In genomic region chr19:21723911-21724655, GRCm38 (mm10) we compare ENCODE assay signal across 10 mouse cellular contexts. TPM values are rescaled to one million over a fixed set of nuclear protein-coding genes. Genes with fewer than 3 reads are reported as not detected.
DNase-seq lines count a peak whose midpoint lies in the region; ATAC-seq lines count a peak whose summit lies in the region.
"Had no signal": no experiment of that assay in that cellular context is flagged by ENCODE, and none has a peak within 500 bp of the region (broad histone marks: within the 10 kb centered on the region; RNA-seq: fewer than 3 reads in every experiment).

No protein-coding gene starts in this region.

- no peaks in the 10 kb centered on the region for H3K36me3 ChIP-seq in hindbrain, embryonic 14.5 days (replicated peaks; ENCODE audit: control insufficient read depth, insufficient read depth)
- H3K36me3 ChIP-seq: kidney, embryonic 15.5 days had no signal

- peak overlapping the region; percentile 63 for H3K27ac ChIP-seq in hindbrain, embryonic 14.5 days
- H3K27ac ChIP-seq: kidney, embryonic 15.5 days had no signal

- no peaks in the 10 kb centered on the region for H3K27me3 ChIP-seq in hindbrain, embryonic 14.5 days (ENCODE audit: control insufficient read depth, insufficient read depth, low read length)
- H3K27me3 ChIP-seq: kidney, embryonic 15.5 days had no signal

- intact Hi-C loops in heart, postnatal 36 days (cut with DNase I), result no loop called here
- intact Hi-C loops in left cerebral cortex, postnatal 36 days (cut with DNase I), result loop anchor here (5.0 kb wide), 1 partner anchor 72 kb away; the partner anchor contains the start of genes 1110059E24Rik and Abhd17b

- no peak overlapping the region for H3K9ac ChIP-seq in hindbrain, embryonic 14.5 days
- H3K9ac ChIP-seq: kidney, embryonic 15.5 days had no signal

- no peak overlapping the region for H3K4me2 ChIP-seq in hindbrain, embryonic 14.5 days (replicated peaks)
- H3K4me2 ChIP-seq: kidney, embryonic 15.5 days had no signal

- DNase-seq in heart, adult 11 months, result peak; percentile 78
- DNase-seq in heart, postnatal 36 days, result no peak
- peak; percentile 62 for DNase-seq in hindbrain, embryonic 14.5 days (ENCODE audit: low spot score)
- peak; percentile 41 to 46 for DNase-seq in left cerebral cortex, postnatal 36 days (ENCODE audit: low spot score in 2 of 2)
- peak; percentile 45 for DNase-seq in right cerebral cortex, postnatal 25 days
- DNase-seq in kidney, postnatal 14 days, result no peak
- DNase-seq in thymus, adult 18-20 months, result no peak
- DNase-seq in adrenal gland, postnatal 4 days (ENCODE audit: low spot score in 2 of 2), result no peak
- DNase-seq: adrenal gland, postnatal 10 days had no signal

- H3K9me3 ChIP-seq in hindbrain, embryonic 14.5 days (ENCODE audit: control insufficient read depth, low read length), result no peaks in the 10 kb centered on the region
- H3K9me3 ChIP-seq: kidney, embryonic 15.5 days had no signal

- 32% methylated on average over 8 of the region's 8 CpGs for WGBS in hindbrain, embryonic 14.5 days

- no peak overlapping the region for H3K4me3 ChIP-seq in hindbrain, embryonic 14.5 days (replicated peaks; ENCODE audit: low read length)
- H3K4me3 ChIP-seq: kidney, embryonic 15.5 days had no signal

- H3K4me1 ChIP-seq in hindbrain, embryonic 14.5 days (replicated peaks; ENCODE audit: control insufficient read depth, insufficient read depth, low read length), result no peaks in the 10 kb centered on the region
- H3K4me1 ChIP-seq: kidney, embryonic 15.5 days had no signal

- ATAC-seq in hindbrain, embryonic 14.5 days (ENCODE audit: low FRiP score), result peak; percentile 95

RNA-seq across cellular contexts. Expression of gene Cemip2, which starts 54.1 kb away (rescaled TPM):
- 10 to 100 TPM; 12.2 to 14.0 TPM for total RNA-seq in heart, postnatal 36 days (2021)
- polyA plus RNA-seq in hindbrain, embryonic 14.5 days (2014; fragmentation: Nextera tagmentation; extraction: Ambion mirVana), result 26.4 and 26.8 TPM in 2 replicates
- total RNA-seq in left cerebral cortex, postnatal 36 days (2021), result 10 to 100 TPM; 12.3 to 15.9 TPM
- total RNA-seq in adrenal gland, postnatal 4 days (2021), result 10 to 100 TPM; 27.1 to 29.9 TPM

Comparison
In these comparisons a context has a peak if more than half of its experiments do, and no peak if none do; other contexts are left out.
1. DNase-seq: peak in heart, adult 11 months (single experiment), hindbrain, embryonic 14.5 days (single experiment), left cerebral cortex, postnatal 36 days (2 of 2) and right cerebral cortex, postnatal 25 days (single experiment); none in heart, postnatal 36 days (0 of 2), kidney, postnatal 14 days (single experiment), thymus, adult 18-20 months (0 of 2) and adrenal gland, postnatal 4 days (0 of 2).